Mouse (Mus musculus): ENCODE results near the gene Ccdc162. TPM values are rescaled to one million over a fixed set of nuclear protein-coding genes. Genes with fewer than 3 reads are reported as not detected.

Gene Ccdc162
- total RNA-seq, 1 experiment = 0.40 TPM

DNA sequence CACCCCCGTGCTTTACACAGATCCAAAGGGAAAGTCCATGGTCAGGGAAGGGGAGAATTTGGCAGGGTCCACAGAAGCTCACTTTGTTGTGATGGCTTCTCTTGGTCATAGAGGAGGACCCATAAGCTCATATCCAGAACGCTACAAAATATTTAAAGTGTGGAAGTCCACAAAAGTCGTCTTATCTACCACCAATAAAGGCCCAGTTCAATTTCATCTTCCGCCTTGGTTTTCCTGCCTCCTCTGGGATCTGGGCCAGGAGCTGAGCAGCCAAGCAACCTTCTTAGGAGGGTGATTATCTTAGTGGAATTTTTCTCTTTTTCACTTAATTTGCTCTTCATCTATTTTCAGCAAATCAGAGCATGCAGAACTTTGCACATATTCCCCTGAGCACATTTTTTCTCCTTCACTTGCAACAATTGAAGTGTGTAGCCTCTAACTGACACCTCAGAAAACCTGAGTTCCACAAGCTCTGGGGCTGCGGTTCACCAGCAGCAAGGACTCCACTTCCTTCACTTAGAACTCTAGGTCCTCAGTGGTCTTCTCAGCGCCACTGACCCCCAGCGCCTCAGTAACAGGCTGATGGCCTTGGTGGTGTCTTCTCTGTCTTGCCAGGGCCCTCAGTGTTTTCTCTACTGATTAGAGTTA is 114.4 kb downstream of the Ccdc162 start:
- H3K9me3 ChIP-seq (ENCODE audit: control insufficient read depth, insufficient read depth, low read depth, low read length) = no peaks in the 10 kb centered on the region
- H3K9ac ChIP-seq (ENCODE audit: insufficient read depth, low read depth, low read length, poor library complexity, severe bottlenecking) = no peak overlapping the region
- TF ChIP-seq CHD2 (IDR thresholded peaks at IDR 0.05; ENCODE audit: low read depth, low read length) (no peak), ZNF384 (IDR thresholded peaks at IDR 0.05; ENCODE audit: low read depth, low read length) (no peak), MAFK (IDR thresholded peaks at IDR 0.05; ENCODE audit: insufficient read depth, low read depth, low read length) (no peak), ZC3H11A (IDR thresholded peaks at IDR 0.05; ENCODE audit: borderline replicate concordance, low read depth, low read length) (no peak), HCFC1 (IDR thresholded peaks at IDR 0.05; ENCODE audit: borderline replicate concordance, insufficient read depth, low read length) (no peak)
- in situ Hi-C loops (cut with MboI; ENCODE audit: low sequenced_read_pairs in 2 of 2, unreplicated experiment in 2 of 2) = no loop called here
- H3K4me3 ChIP-seq (ENCODE audit: insufficient read depth in 1 of 2, low read depth in 1 of 2, low read length in 2 of 2, poor library complexity in 1 of 2, severe bottlenecking in 1 of 2) = no peak overlapping the region
- DNase-seq (ENCODE audit: low read depth, low spot score) = no peak
- peaks cover 8 to 17% of the 10 kb centered on the region in 2 experiments for H3K4me1 ChIP-seq (ENCODE audit: control insufficient read depth in 2 of 2, insufficient read depth in 2 of 2, low read length in 2 of 2, poor library complexity in 1 of 2)
- H3K27ac ChIP-seq (ENCODE audit: insufficient read depth, low read depth, low read length, poor library complexity, severe bottlenecking) = no peak overlapping the region
- H3K36me3 ChIP-seq (ENCODE audit: control insufficient read depth, insufficient read depth, low read length, poor library complexity, severe bottlenecking) = no peaks in the 10 kb centered on the region

DNA sequence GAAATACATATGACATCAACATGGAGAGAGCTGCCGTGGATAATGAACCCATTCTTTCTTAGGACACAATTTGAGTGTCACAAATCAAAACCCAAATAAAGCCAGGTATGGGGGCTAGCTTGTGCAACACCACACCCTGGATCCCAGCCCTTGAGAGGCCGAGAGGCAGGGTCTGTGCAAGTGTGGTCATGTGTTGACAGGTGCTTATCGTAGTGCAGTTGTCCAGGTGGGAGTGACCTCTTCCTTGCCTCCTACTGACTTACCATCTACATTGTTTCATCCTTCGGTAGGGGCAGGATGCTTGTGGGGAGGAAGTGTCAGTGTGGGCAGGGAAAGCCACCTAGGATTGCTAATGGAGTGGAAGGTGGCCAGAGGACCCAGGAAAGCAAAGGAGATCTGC is 115.1 kb downstream of the Ccdc162 start:
- Histone ChIP-seq H3K27ac (ENCODE audit: insufficient read depth, low read depth, low read length, poor library complexity, severe bottlenecking) (no peak overlapping the region), H3K9me3 (ENCODE audit: control insufficient read depth, insufficient read depth, low read depth, low read length) (no peaks in the 10 kb centered on the region), H3K4me3 (ENCODE audit: insufficient read depth in 1 of 2, low read depth in 1 of 2, low read length in 2 of 2, poor library complexity in 1 of 2, severe bottlenecking in 1 of 2) (no peak overlapping the region), H3K36me3 (ENCODE audit: control insufficient read depth, insufficient read depth, low read length, poor library complexity, severe bottlenecking) (no peaks in the 10 kb centered on the region), H3K4me1 (ENCODE audit: control insufficient read depth in 2 of 2, insufficient read depth in 2 of 2, low read length in 2 of 2, poor library complexity in 1 of 2) (peaks cover 3 to 11% of the 10 kb centered on the region in 2 experiments), H3K9ac (ENCODE audit: insufficient read depth, low read depth, low read length, poor library complexity, severe bottlenecking) (no peak overlapping the region)
- TF ChIP-seq ZC3H11A (IDR thresholded peaks at IDR 0.05; ENCODE audit: borderline replicate concordance, low read depth, low read length) (no peak), MAFK (IDR thresholded peaks at IDR 0.05; ENCODE audit: insufficient read depth, low read depth, low read length) (no peak), HCFC1 (IDR thresholded peaks at IDR 0.05; ENCODE audit: borderline replicate concordance, insufficient read depth, low read length) (no peak)
- in situ Hi-C loops (cut with MboI; ENCODE audit: low sequenced_read_pairs in 2 of 2, unreplicated experiment in 2 of 2) = no loop called here
- DNase-seq (ENCODE audit: low read depth, low spot score) = no peak

DNA sequence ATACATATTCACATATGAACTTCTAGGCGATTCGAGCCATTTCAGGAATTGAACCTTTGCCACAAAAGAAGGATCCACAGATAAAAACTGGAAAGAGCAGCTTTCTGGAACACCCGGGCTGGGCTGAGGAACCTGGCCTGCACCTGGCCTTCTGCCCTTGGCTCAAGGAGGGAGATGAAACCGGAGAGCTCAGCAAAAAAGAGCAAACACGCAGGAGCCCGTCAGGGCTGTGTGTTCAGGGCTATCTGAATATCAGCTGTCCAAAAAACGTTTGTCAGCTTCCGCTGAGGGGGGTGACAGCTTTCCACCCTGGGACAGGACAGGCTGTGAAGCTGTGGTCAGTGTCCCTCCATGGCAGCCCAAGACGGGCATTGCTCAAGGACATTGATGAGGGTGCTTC is 117.4 kb downstream of the Ccdc162 start:
- TF ChIP-seq HCFC1 (IDR thresholded peaks at IDR 0.05; ENCODE audit: borderline replicate concordance, insufficient read depth, low read length) (no peak), MAFK (IDR thresholded peaks at IDR 0.05; ENCODE audit: insufficient read depth, low read depth, low read length) (no peak), ZNF384 (IDR thresholded peaks at IDR 0.05; ENCODE audit: low read depth, low read length) (no peak), ZC3H11A (IDR thresholded peaks at IDR 0.05; ENCODE audit: borderline replicate concordance, low read depth, low read length) (no peak), CHD2 (IDR thresholded peaks at IDR 0.05; ENCODE audit: low read depth, low read length) (no peak)
- peaks cover 0 to 3% of the 10 kb centered on the region in 2 experiments; a peak in 1 of 4 replicates for H3K4me1 ChIP-seq (ENCODE audit: control insufficient read depth in 2 of 2, insufficient read depth in 2 of 2, low read length in 2 of 2, poor library complexity in 1 of 2)
- in situ Hi-C loops (cut with MboI; ENCODE audit: low sequenced_read_pairs in 2 of 2, unreplicated experiment in 2 of 2) = no loop called here
- no peaks in the 10 kb centered on the region for H3K36me3 ChIP-seq (ENCODE audit: control insufficient read depth, insufficient read depth, low read length, poor library complexity, severe bottlenecking)
- H3K9me3 ChIP-seq (ENCODE audit: control insufficient read depth, insufficient read depth, low read depth, low read length) = no peaks in the 10 kb centered on the region
- no peak overlapping the region for H3K27ac ChIP-seq (ENCODE audit: insufficient read depth, low read depth, low read length, poor library complexity, severe bottlenecking)
- no peak overlapping the region for H3K4me3 ChIP-seq (ENCODE audit: insufficient read depth in 1 of 2, low read depth in 1 of 2, low read length in 2 of 2, poor library complexity in 1 of 2, severe bottlenecking in 1 of 2)
- no peak for DNase-seq (ENCODE audit: low read depth, low spot score)
- H3K9ac ChIP-seq (ENCODE audit: insufficient read depth, low read depth, low read length, poor library complexity, severe bottlenecking) = no peak overlapping the region

DNA sequence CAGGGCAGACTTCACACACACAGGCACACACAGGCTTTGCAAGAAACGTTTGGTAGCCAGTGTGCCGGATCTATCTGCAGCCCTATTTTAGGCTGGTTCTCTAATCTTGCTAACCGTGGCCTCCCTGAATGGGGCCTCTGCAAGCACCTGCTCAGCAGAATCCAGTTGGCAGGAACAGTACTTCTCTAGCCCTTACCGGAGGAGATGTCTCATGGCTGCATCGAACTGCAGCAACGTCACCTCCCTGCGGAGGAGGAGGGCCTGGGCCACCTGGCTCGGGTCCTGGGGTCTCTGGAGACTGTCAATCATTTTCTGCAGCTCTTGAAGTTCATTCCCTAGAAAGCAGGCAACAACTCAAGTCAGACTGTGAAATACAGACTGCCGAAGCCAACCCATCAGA is 118.2 kb downstream of the Ccdc162 start:
- Histone ChIP-seq H3K9ac (ENCODE audit: insufficient read depth, low read depth, low read length, poor library complexity, severe bottlenecking) (no peak overlapping the region), H3K4me1 (ENCODE audit: control insufficient read depth in 2 of 2, insufficient read depth in 2 of 2, low read length in 2 of 2, poor library complexity in 1 of 2) (peaks cover 0 to 3% of the 10 kb centered on the region in 2 experiments; a peak in 1 of 4 replicates), H3K36me3 (ENCODE audit: control insufficient read depth, insufficient read depth, low read length, poor library complexity, severe bottlenecking) (no peaks in the 10 kb centered on the region), H3K27ac (ENCODE audit: insufficient read depth, low read depth, low read length, poor library complexity, severe bottlenecking) (no peak overlapping the region), H3K4me3 (ENCODE audit: insufficient read depth in 1 of 2, low read depth in 1 of 2, low read length in 2 of 2, poor library complexity in 1 of 2, severe bottlenecking in 1 of 2) (no peak overlapping the region), H3K9me3 (ENCODE audit: control insufficient read depth, insufficient read depth, low read depth, low read length) (no peaks in the 10 kb centered on the region)
- DNase-seq (ENCODE audit: low read depth, low spot score) = no peak
- in situ Hi-C loops (cut with MboI; ENCODE audit: low sequenced_read_pairs in 2 of 2, unreplicated experiment in 2 of 2) = no loop called here
- TF ChIP-seq HCFC1 (IDR thresholded peaks at IDR 0.05; ENCODE audit: borderline replicate concordance, insufficient read depth, low read length) (no peak), MAFK (IDR thresholded peaks at IDR 0.05; ENCODE audit: insufficient read depth, low read depth, low read length) (no peak), CHD2 (IDR thresholded peaks at IDR 0.05; ENCODE audit: low read depth, low read length) (no peak), ZNF384 (IDR thresholded peaks at IDR 0.05; ENCODE audit: low read depth, low read length) (no peak), ZC3H11A (IDR thresholded peaks at IDR 0.05; ENCODE audit: borderline replicate concordance, low read depth, low read length) (no peak)

Measured in ES-E14 (cell line).